ENCODE assay signal across 9 mouse cellular contexts in genomic region chr14:20792243-20792921, GRCm38 (mm10). TPM values are rescaled to one million over a fixed set of nuclear protein-coding genes. Genes with fewer than 3 reads are reported as not detected.
A peak's percentile ranks its signal among the peaks of the same experiment; 100 is the strongest.
DNase-seq lines count a peak whose midpoint lies in the region; ATAC-seq and TF ChIP-seq lines count a peak whose summit lies in the region.
"Had no signal": no experiment of that assay in that cellular context is flagged by ENCODE, and none has a peak within 500 bp of the region (broad histone marks: within the 10 kb centered on the region; RNA-seq: fewer than 3 reads in every experiment).

No protein-coding gene starts in this region.

- no peak for TF ChIP-seq EP300 in liver, embryonic 14.5 days (IDR thresholded peaks at IDR 0.05; ENCODE audit: low read depth)

- no peak for TF ChIP-seq CTCF in E14TG2a.4 (conservative IDR thresholded peaks at IDR 0.05; ENCODE audit: low read length)
- TF ChIP-seq CTCF in liver, embryonic 14.5 days (IDR thresholded peaks at IDR 0.05; ENCODE audit: low read depth) = no peak

- no peaks in the 10 kb centered on the region for H3K9me3 ChIP-seq in heart, embryonic 15.5 days (replicated peaks)
- no peaks in the 10 kb centered on the region for H3K9me3 ChIP-seq in E14TG2a.4 (ENCODE audit: low read length)
- no peaks in the 10 kb centered on the region for H3K9me3 ChIP-seq in forebrain, embryonic 12.5 days
- no peaks in the 10 kb centered on the region for H3K9me3 ChIP-seq in liver, embryonic 14.5 days (ENCODE audit: control insufficient read depth, low read length)

- WGBS in heart, embryonic 15.5 days = 65% methylated on average over 8 of the region's 8 CpGs
- 70% methylated on average over 8 of the region's 8 CpGs for WGBS in forebrain, embryonic 12.5 days
- WGBS in liver, embryonic 14.5 days (ENCODE audit: insufficient replicate concordance) = 74% methylated on average over 8 of the region's 8 CpGs

- H3K4me1 ChIP-seq in heart, embryonic 15.5 days (replicated peaks) = peaks cover 60% of the 10 kb centered on the region
- peaks cover 61% of the 10 kb centered on the region for H3K4me1 ChIP-seq in E14TG2a.4 (replicated peaks; ENCODE audit: low read depth, low read length)
- H3K4me1 ChIP-seq in forebrain, embryonic 12.5 days = peaks cover 45% of the 10 kb centered on the region
- peaks cover 0 to 10% of the 10 kb centered on the region in 2 experiments; a peak in 3 of 4 replicates for H3K4me1 ChIP-seq in liver, embryonic 14.5 days (replicated peaks; ENCODE audit: control insufficient read depth in 2 of 2, insufficient read depth in 2 of 2, low read length in 1 of 2)

- no peak for ATAC-seq in heart, embryonic 15.5 days (replicated peaks; ENCODE audit: insufficient number of reproducible peaks, insufficient read depth, low FRiP score, low read depth)
- no peak for ATAC-seq in forebrain, embryonic 12.5 days (ENCODE audit: low FRiP score)
- ATAC-seq in liver, embryonic 14.5 days (ENCODE audit: insufficient read depth) = no peak

- H3K27ac ChIP-seq in heart, embryonic 15.5 days = peak overlapping the region; percentile 92; the same call in 1 of the 2 replicates
- peak overlapping the region; percentile 84 for H3K27ac ChIP-seq in forebrain, embryonic 12.5 days
- H3K27ac ChIP-seq in liver, embryonic 14.5 days = no peak overlapping the region

- peak overlapping the region; percentile 94 for H3K4me3 ChIP-seq in heart, embryonic 15.5 days
- peak overlapping the region; percentile 83 for H3K4me3 ChIP-seq in E14TG2a.4 (replicated peaks; ENCODE audit: low read length)
- H3K4me3 ChIP-seq in forebrain, embryonic 12.5 days (replicated peaks) = peak overlapping the region; percentile 92
- peak overlapping the region; percentile 60 to 88; a peak in 3 of 4 replicates for H3K4me3 ChIP-seq in liver, embryonic 14.5 days (ENCODE audit: insufficient read depth in 1 of 2, low read depth in 2 of 2, low read length in 2 of 2)

- DNase-seq in heart, postnatal 36 days = no peak
- no peak for DNase-seq in liver, embryonic 14.5 days (ENCODE audit: low read depth in 3 of 3, low spot score in 3 of 3)
- no peak for DNase-seq in MN1 (ENCODE audit: low spot score)
- DNase-seq in spleen, postnatal 10 days (ENCODE audit: low spot score in 2 of 2) = no peak
- no peak for DNase-seq in kidney, adult 11 months
- DNase-seq: gastrocnemius, postnatal 36 days had no signal

- intact Hi-C loops in heart, postnatal 36 days (cut with DNase I) = no loop called here

- H3K9ac ChIP-seq in heart, embryonic 15.5 days = peak overlapping the region; percentile 91
- H3K9ac ChIP-seq in forebrain, embryonic 12.5 days = peak overlapping the region; percentile 90
- peak overlapping the region; percentile 66; the same call in 1 of the 2 replicates for H3K9ac ChIP-seq in liver, embryonic 14.5 days (replicated peaks)

- H3K27me3 ChIP-seq in heart, embryonic 15.5 days = no peaks in the 10 kb centered on the region
- peaks cover 10% of the 10 kb centered on the region; the same call in 1 of the 2 replicates for H3K27me3 ChIP-seq in E14TG2a.4 (ENCODE audit: insufficient read depth, low read length)
- no peaks in the 10 kb centered on the region for H3K27me3 ChIP-seq in forebrain, embryonic 12.5 days
- H3K27me3 ChIP-seq in liver, embryonic 14.5 days (ENCODE audit: control insufficient read depth, insufficient read depth, low read length) = no peaks in the 10 kb centered on the region

- peaks cover 37% of the 10 kb centered on the region for H3K36me3 ChIP-seq in heart, embryonic 15.5 days
- H3K36me3 ChIP-seq in E14TG2a.4 (ENCODE audit: insufficient read depth, low read length) = peaks cover 50% of the 10 kb centered on the region
- peaks cover 42% of the 10 kb centered on the region for H3K36me3 ChIP-seq in forebrain, embryonic 12.5 days (replicated peaks)
- no peaks in the 10 kb centered on the region for H3K36me3 ChIP-seq in liver, embryonic 14.5 days (replicated peaks; ENCODE audit: control insufficient read depth, insufficient read depth, low read depth)

- H3K4me2 ChIP-seq in heart, embryonic 15.5 days = peak overlapping the region; percentile 88
- peak overlapping the region; percentile 78 for H3K4me2 ChIP-seq in forebrain, embryonic 12.5 days
- peak overlapping the region; percentile 91 for H3K4me2 ChIP-seq in liver, embryonic 14.5 days (ENCODE audit: low read depth)

RNA-seq across cellular contexts. Expression of gene Camk2g, which starts 1.5 kb away (rescaled TPM):
- 75.7 and 76.8 TPM in 2 replicates for polyA plus RNA-seq in heart, embryonic 15.5 days (2015; fragmentation: Nextera tagmentation; extraction: Ambion mirVana)
- 10 to 100 TPM; 51.4 to 52.8 TPM for total RNA-seq in heart, postnatal 36 days (2021)
- polyA plus RNA-seq in forebrain, embryonic 12.5 days (2016; fragmentation: Nextera tagmentation; extraction: Ambion mirVana) = 54.1 and 60.4 TPM in 2 replicates
- 4.5 and 5.4 TPM in 2 replicates for polyA plus RNA-seq in liver, embryonic 14.5 days (2012; rRNA removed)
- 3.9 and 7.2 TPM in 2 replicates for polyA plus RNA-seq in liver, embryonic 14.5 days (2014; fragmentation: Nextera tagmentation; extraction: Ambion mirVana)

RNA-seq across cellular contexts. Expression of gene Plau, which starts 44.1 kb away (rescaled TPM):
- 1.4 and 1.9 TPM in 2 replicates for polyA plus RNA-seq in heart, embryonic 15.5 days (2015; fragmentation: Nextera tagmentation; extraction: Ambion mirVana)
- total RNA-seq in heart, postnatal 36 days (2021) = 1 to 10 TPM; 6.1 to 6.2 TPM
- polyA plus RNA-seq in forebrain, embryonic 12.5 days (2016; fragmentation: Nextera tagmentation; extraction: Ambion mirVana) = 0.10 and 0.15 TPM in 2 replicates
- polyA plus RNA-seq in liver, embryonic 14.5 days (2012; rRNA removed) = 0.74 and 1.3 TPM in 2 replicates
- 0.43 and 0.57 TPM in 2 replicates for polyA plus RNA-seq in liver, embryonic 14.5 days (2014; fragmentation: Nextera tagmentation; extraction: Ambion mirVana)

RNA-seq across cellular contexts. Expression of gene Ndst2, which starts 58.0 kb away (rescaled TPM):
- polyA plus RNA-seq in heart, embryonic 15.5 days (2015; fragmentation: Nextera tagmentation; extraction: Ambion mirVana) = 13.8 and 17.8 TPM in 2 replicates
- total RNA-seq in heart, postnatal 36 days (2021) = 10 to 100 TPM; 10.6 to 10.8 TPM
- polyA plus RNA-seq in forebrain, embryonic 12.5 days (2016; fragmentation: Nextera tagmentation; extraction: Ambion mirVana) = 22.3 and 24.5 TPM in 2 replicates
- polyA plus RNA-seq in liver, embryonic 14.5 days (2012; rRNA removed) = 22.8 and 22.9 TPM in 2 replicates
- 13.2 and 15.9 TPM in 2 replicates for polyA plus RNA-seq in liver, embryonic 14.5 days (2014; fragmentation: Nextera tagmentation; extraction: Ambion mirVana)
